Mouse (Mus musculus): ENCODE measurements around the gene Acbd5. TPM values are rescaled to one million over a fixed set of nuclear protein-coding genes. Genes with fewer than 3 reads are reported as not detected.
A peak's percentile ranks its signal among the peaks of the same experiment; 100 is the strongest.

The Acbd5 gene
- polyA plus RNA-seq, 1 experiment from 2014 or later = 26.0 TPM

- H3K27ac ChIP-seq (ENCODE audit: low read depth, low read length) = no peak overlapping the region
- H3K4me2 ChIP-seq (replicated peaks; ENCODE audit: low read depth, low read length) = no peak overlapping the region
- no peak for ATAC-seq (ENCODE audit: low FRiP score, low TSS enrichment)
- H3K4me3 ChIP-seq (ENCODE audit: low read length) = no peak overlapping the region
- no peaks in the 10 kb centered on the region for H3K4me1 ChIP-seq (ENCODE audit: control insufficient read depth, insufficient read depth, low read length)
- no peak overlapping the region for H3K9ac ChIP-seq (ENCODE audit: low read depth, low read length)
- H3K27me3 ChIP-seq (ENCODE audit: control insufficient read depth, insufficient read depth, low read length) = 0 out of 2 replicates have a peak, but pooled peaks cover 4% of the 10 kb centered on the region
- no peaks in the 10 kb centered on the region for H3K9me3 ChIP-seq (ENCODE audit: control insufficient read depth, low read length)
- no peaks in the 10 kb centered on the region for H3K36me3 ChIP-seq (ENCODE audit: control insufficient read depth, insufficient read depth, low read length)
Measured at GRCm38 (mm10) chr2:23048006-23048405, 20.0 kb upstream of the Acbd5 start.

- Histone ChIP-seq H3K4me1 (ENCODE audit: control insufficient read depth, insufficient read depth, low read length) (no peaks in the 10 kb centered on the region), H3K27me3 (ENCODE audit: control insufficient read depth, insufficient read depth, low read length) (0 out of 2 replicates have a peak, but pooled peaks cover 4% of the 10 kb centered on the region), H3K36me3 (ENCODE audit: control insufficient read depth, insufficient read depth, low read length) (no peaks in the 10 kb centered on the region), H3K4me2 (replicated peaks; ENCODE audit: low read depth, low read length) (no peak overlapping the region), H3K27ac (ENCODE audit: low read depth, low read length) (no peak overlapping the region), H3K4me3 (ENCODE audit: low read length) (no peak overlapping the region), H3K9ac (ENCODE audit: low read depth, low read length) (no peak overlapping the region), H3K9me3 (ENCODE audit: control insufficient read depth, low read length) (no peaks in the 10 kb centered on the region)
- ATAC-seq (ENCODE audit: low FRiP score, low TSS enrichment) = no peak
- 75% methylated on average over 2 of the region's 2 CpGs for WGBS
Measured at GRCm38 (mm10) chr2:23051890-23052289, 16.1 kb upstream of the Acbd5 start.

GRCm38 (mm10) chr2:23052523-23052922 is 15.4 kb upstream of the Acbd5 start:
- WGBS = 77% methylated on average over 6 of the region's 6 CpGs
- H3K9ac ChIP-seq (ENCODE audit: low read depth, low read length) = no peak overlapping the region
- H3K9me3 ChIP-seq (ENCODE audit: control insufficient read depth, low read length) = no peaks in the 10 kb centered on the region
- no peak overlapping the region for H3K4me3 ChIP-seq (ENCODE audit: low read length)
- no peak overlapping the region for H3K27ac ChIP-seq (ENCODE audit: low read depth, low read length)
- 0 out of 2 replicates have a peak, but pooled peaks cover 4% of the 10 kb centered on the region for H3K27me3 ChIP-seq (ENCODE audit: control insufficient read depth, insufficient read depth, low read length)
- H3K4me2 ChIP-seq (replicated peaks; ENCODE audit: low read depth, low read length) = no peak overlapping the region
- no peaks in the 10 kb centered on the region for H3K4me1 ChIP-seq (ENCODE audit: control insufficient read depth, insufficient read depth, low read length)
- no peaks in the 10 kb centered on the region for H3K36me3 ChIP-seq (ENCODE audit: control insufficient read depth, insufficient read depth, low read length)
- no peak for ATAC-seq (ENCODE audit: low FRiP score, low TSS enrichment)

DNA sequence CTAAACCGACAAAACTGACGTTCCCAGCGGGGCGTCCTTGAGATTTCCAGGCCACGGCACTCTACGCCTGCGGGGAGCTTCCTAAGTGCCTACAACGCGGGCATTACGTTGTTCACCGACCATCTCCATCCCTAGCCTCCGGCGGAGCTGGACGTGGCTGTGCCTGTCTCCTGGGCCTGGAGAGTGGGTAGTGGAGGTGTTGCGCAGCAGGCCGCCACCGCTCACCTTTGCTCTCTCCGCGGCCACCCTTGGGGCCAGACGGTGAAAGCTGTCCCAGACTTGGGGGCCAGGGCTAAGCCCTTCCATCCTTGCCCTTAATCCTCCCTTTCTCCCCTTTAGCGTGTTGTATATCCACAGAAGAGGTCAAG is 387 bp downstream of the Acbd5 start:
- 0 out of 2 replicates have a peak, but pooled peaks cover 3% of the 10 kb centered on the region for H3K36me3 ChIP-seq (ENCODE audit: control insufficient read depth, insufficient read depth, low read length)
- H3K9ac ChIP-seq (ENCODE audit: low read depth, low read length) = peak overlapping the region; percentile 83
- under 1% methylated on average over 21 of the region's 21 CpGs for WGBS
- peak overlapping the region; percentile 73 for H3K4me3 ChIP-seq (ENCODE audit: low read length)
- ATAC-seq (ENCODE audit: low FRiP score, low TSS enrichment) = peak; percentile 73
- H3K27me3 ChIP-seq (ENCODE audit: control insufficient read depth, insufficient read depth, low read length) = no peaks in the 10 kb centered on the region
- no peaks in the 10 kb centered on the region for H3K9me3 ChIP-seq (ENCODE audit: control insufficient read depth, low read length)
- H3K4me1 ChIP-seq (ENCODE audit: control insufficient read depth, insufficient read depth, low read length) = 0 out of 2 replicates have a peak, but pooled peaks cover 2% of the 10 kb centered on the region
- peak overlapping the region; percentile 96 for H3K27ac ChIP-seq (ENCODE audit: low read depth, low read length)
- H3K4me2 ChIP-seq (replicated peaks; ENCODE audit: low read depth, low read length) = peak overlapping the region; percentile 97

- WGBS = under 1% methylated on average over 50 of the region's 50 CpGs
Measured at GRCm38 (mm10) chr2:23068894-23069744, 1.2 kb downstream of the Acbd5 start.

DNA sequence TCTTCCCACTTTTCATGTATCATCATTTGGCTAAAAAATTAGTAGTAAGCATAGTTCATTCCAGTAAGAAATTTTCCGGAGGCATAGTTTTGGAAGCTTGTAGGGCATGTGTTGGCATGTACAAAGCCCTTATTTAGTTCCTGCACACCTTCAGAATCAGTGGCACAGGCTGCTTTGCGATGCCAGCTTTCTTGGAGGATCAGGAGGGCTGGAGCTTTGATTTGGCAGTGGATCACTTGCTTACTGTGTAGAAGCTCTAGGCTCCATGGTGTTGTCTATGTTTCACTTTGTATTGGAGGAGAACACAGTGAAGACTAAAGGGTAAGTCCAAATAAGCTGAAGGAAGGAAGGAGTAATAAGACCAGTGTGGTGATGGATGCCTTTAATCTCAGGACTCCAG is 2.5 kb downstream of the Acbd5 start:
- 95% methylated on average over 2 of the region's 2 CpGs for WGBS

More at GRCm38 (mm10) chr2:23068894-23069744, 1.2 kb downstream of the Acbd5 start:
- no peaks in the 10 kb centered on the region for H3K27me3 ChIP-seq (ENCODE audit: control insufficient read depth, insufficient read depth, low read length)
- 0 out of 2 replicates have a peak, but pooled peaks cover 2% of the 10 kb centered on the region for H3K4me1 ChIP-seq (ENCODE audit: control insufficient read depth, insufficient read depth, low read length)
- no peaks in the 10 kb centered on the region for H3K9me3 ChIP-seq (ENCODE audit: control insufficient read depth, low read length)
- H3K9ac ChIP-seq (ENCODE audit: low read depth, low read length) = peak overlapping the region; percentile 83
- H3K36me3 ChIP-seq (ENCODE audit: control insufficient read depth, insufficient read depth, low read length) = 0 out of 2 replicates have a peak, but pooled peaks cover 3% of the 10 kb centered on the region
- H3K4me2 ChIP-seq (replicated peaks; ENCODE audit: low read depth, low read length) = peak overlapping the region; percentile 97
- H3K27ac ChIP-seq (ENCODE audit: low read depth, low read length) = peak overlapping the region; percentile 96
- peak overlapping the region; percentile 73 for H3K4me3 ChIP-seq (ENCODE audit: low read length)
- ATAC-seq (ENCODE audit: low FRiP score, low TSS enrichment) = peak; percentile 90

DNA sequence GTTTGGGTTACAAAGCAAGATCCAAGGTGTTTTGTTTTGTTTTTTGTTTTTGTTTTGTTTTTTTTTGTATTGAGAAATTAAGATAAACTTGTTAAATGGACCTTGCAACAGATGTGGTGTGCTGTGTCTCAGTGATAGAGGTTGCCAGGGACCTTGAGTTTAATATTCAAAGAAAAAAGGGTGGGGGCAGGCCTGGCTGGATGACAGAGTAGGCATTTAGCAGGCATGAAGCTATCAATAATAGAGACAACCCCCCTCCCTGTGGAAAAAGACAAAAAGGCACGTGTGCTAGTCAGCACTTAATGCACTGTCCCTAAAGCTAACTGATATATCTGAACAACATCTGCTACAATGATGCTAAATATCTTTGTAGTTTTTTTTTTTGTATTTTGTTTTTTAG is 3.4 kb downstream of the Acbd5 start:
- WGBS = 83% methylated on average over 1 of the region's 1 CpGs
- ATAC-seq (ENCODE audit: low FRiP score, low TSS enrichment) = no peak
- H3K27ac ChIP-seq (ENCODE audit: low read depth, low read length) = no peak overlapping the region
- H3K9me3 ChIP-seq (ENCODE audit: control insufficient read depth, low read length) = no peaks in the 10 kb centered on the region
- H3K4me2 ChIP-seq (replicated peaks; ENCODE audit: low read depth, low read length) = no peak overlapping the region
- no peak overlapping the region for H3K9ac ChIP-seq (ENCODE audit: low read depth, low read length)
- H3K4me1 ChIP-seq (ENCODE audit: control insufficient read depth, insufficient read depth, low read length) = 0 out of 2 replicates have a peak, but pooled peaks cover 2% of the 10 kb centered on the region
- H3K4me3 ChIP-seq (ENCODE audit: low read length) = no peak overlapping the region
- 0 out of 2 replicates have a peak, but pooled peaks cover 3% of the 10 kb centered on the region for H3K36me3 ChIP-seq (ENCODE audit: control insufficient read depth, insufficient read depth, low read length)
- H3K27me3 ChIP-seq (ENCODE audit: control insufficient read depth, insufficient read depth, low read length) = no peaks in the 10 kb centered on the region

More for the DNA sequence above, 2.5 kb downstream of the Acbd5 start:
- Histone ChIP-seq H3K36me3 (ENCODE audit: control insufficient read depth, insufficient read depth, low read length) (0 out of 2 replicates have a peak, but pooled peaks cover 3% of the 10 kb centered on the region), H3K4me3 (ENCODE audit: low read length) (no peak overlapping the region), H3K4me1 (ENCODE audit: control insufficient read depth, insufficient read depth, low read length) (0 out of 2 replicates have a peak, but pooled peaks cover 2% of the 10 kb centered on the region), H3K27me3 (ENCODE audit: control insufficient read depth, insufficient read depth, low read length) (no peaks in the 10 kb centered on the region), H3K4me2 (replicated peaks; ENCODE audit: low read depth, low read length) (no peak overlapping the region), H3K27ac (ENCODE audit: low read depth, low read length) (no peak overlapping the region), H3K9me3 (ENCODE audit: control insufficient read depth, low read length) (no peaks in the 10 kb centered on the region), H3K9ac (ENCODE audit: low read depth, low read length) (no peak overlapping the region)
- ATAC-seq (ENCODE audit: low FRiP score, low TSS enrichment) = no peak

DNA sequence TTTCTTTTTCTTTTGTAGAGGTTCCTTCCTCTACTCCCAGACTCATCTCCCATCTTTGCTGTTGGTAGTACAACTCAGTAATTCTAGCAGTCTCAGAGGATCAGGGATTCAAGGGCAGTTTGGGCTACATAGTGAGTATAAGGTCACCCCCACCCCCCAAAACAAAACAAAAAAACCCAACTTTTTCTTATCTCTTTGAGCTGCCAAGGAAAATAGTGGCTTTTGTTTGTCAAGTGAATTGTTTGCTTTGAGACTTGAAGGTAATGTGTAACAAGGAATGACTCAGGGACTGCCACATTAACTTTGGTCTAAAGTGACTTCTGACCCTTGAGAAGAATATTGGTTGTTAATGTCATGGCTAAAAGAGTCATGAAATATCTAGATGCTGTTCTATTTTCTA is 7.9 kb downstream of the Acbd5 start:
- ATAC-seq (ENCODE audit: low FRiP score, low TSS enrichment) = no peak

DNA sequence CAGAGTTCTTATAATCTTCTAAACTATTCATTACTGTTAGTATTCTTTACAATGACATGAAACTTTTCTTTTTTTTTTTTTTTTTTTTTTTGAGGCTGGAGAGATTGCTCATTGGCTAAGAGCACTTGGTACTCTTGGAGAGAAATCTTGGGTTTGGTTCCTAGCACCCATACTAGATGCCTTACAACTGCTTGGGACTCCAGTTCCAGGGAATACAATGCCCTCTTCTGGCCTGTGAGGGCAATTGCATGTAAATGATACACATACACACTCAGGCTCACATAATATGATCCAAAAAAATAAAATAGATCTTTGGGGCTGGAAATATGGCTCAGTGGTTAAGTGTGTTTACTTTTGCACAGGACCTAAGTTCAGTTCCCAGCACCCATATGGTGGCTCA is 8.8 kb downstream of the Acbd5 start:
- Histone ChIP-seq H3K36me3 (ENCODE audit: control insufficient read depth, insufficient read depth, low read length) (peaks cover 21% of the 10 kb centered on the region), H3K4me2 (replicated peaks; ENCODE audit: low read depth, low read length) (no peak overlapping the region), H3K27ac (ENCODE audit: low read depth, low read length) (no peak overlapping the region), H3K9me3 (ENCODE audit: control insufficient read depth, low read length) (no peaks in the 10 kb centered on the region), H3K4me1 (ENCODE audit: control insufficient read depth, insufficient read depth, low read length) (no peaks in the 10 kb centered on the region), H3K9ac (ENCODE audit: low read depth, low read length) (no peak overlapping the region), H3K4me3 (ENCODE audit: low read length) (no peak overlapping the region), H3K27me3 (ENCODE audit: control insufficient read depth, insufficient read depth, low read length) (no peaks in the 10 kb centered on the region)
- ATAC-seq (ENCODE audit: low FRiP score, low TSS enrichment) = no peak

More for the DNA sequence above, 7.9 kb downstream of the Acbd5 start:
- Histone ChIP-seq H3K27ac (ENCODE audit: low read depth, low read length) (no peak overlapping the region), H3K4me3 (ENCODE audit: low read length) (no peak overlapping the region), H3K36me3 (ENCODE audit: control insufficient read depth, insufficient read depth, low read length) (peaks cover 20% of the 10 kb centered on the region), H3K9me3 (ENCODE audit: control insufficient read depth, low read length) (no peaks in the 10 kb centered on the region), H3K9ac (ENCODE audit: low read depth, low read length) (no peak overlapping the region), H3K4me2 (replicated peaks; ENCODE audit: low read depth, low read length) (no peak overlapping the region), H3K4me1 (ENCODE audit: control insufficient read depth, insufficient read depth, low read length) (no peaks in the 10 kb centered on the region), H3K27me3 (ENCODE audit: control insufficient read depth, insufficient read depth, low read length) (no peaks in the 10 kb centered on the region)
